Mouse (Mus musculus) erythroblast, embryonic 14.5 days (primary cell): ENCODE data around the gene Arfgef3. TPM values are rescaled to one million over a fixed set of nuclear protein-coding genes. Genes with fewer than 3 reads are reported as not detected.

ENCODE experiments used
- H3K27me3 ChIP-seq: 2 replicates; pipeline ENCODE4 v1.6.1; 2012; ENCODE audit warnings: inconsistent platforms; ENCODE audit not compliant: control insufficient read depth
- H3K36me3 ChIP-seq: 2 replicates; pipeline ENCODE4 v1.6.1; 2012; ENCODE audit warnings: mild to moderate bottlenecking, inconsistent platforms; ENCODE audit not compliant: control insufficient read depth
- H3K4me1 ChIP-seq: 2 replicates; pipeline ENCODE4 v1.6.1; 2012; ENCODE audit warnings: inconsistent platforms; ENCODE audit not compliant: control insufficient read depth
- H3K4me3 ChIP-seq: replicated peaks from 2 replicates; pipeline ENCODE3; 2012; ENCODE audit warnings: moderate library complexity, mild to moderate bottlenecking, inconsistent platforms
- H3K9me3 ChIP-seq: 2 replicates; pipeline ENCODE4 v1.6.1; 2012; ENCODE audit warnings: low read length, inconsistent platforms, mixed read lengths; ENCODE audit not compliant: control insufficient read depth
- GATA1 ChIP-seq: IDR thresholded peaks from 2 replicates; pipeline ENCODE4 v1.6.1; 2012; ENCODE audit warnings: low read length, inconsistent platforms, mixed read lengths
- TAL1 ChIP-seq: IDR thresholded peaks from 3 replicates; pipeline ENCODE4 v1.6.1; 2012; ENCODE audit warnings: low read length, inconsistent platforms, mixed read lengths
- polyA plus RNA-seq: library from polyadenylated mRNA; stranded (reverse); fragments of >175 nt; gene quantifications from 2 replicates; pipeline ENCODE4 v1.2.3, GENCODE M21; 2012

Gene Arfgef3
- polyA plus RNA-seq, 1 experiment: under 0.01 TPM

GRCm38 (mm10) chr10:18699151-18699550 is 44.6 kb downstream of the Arfgef3 start:
- TF ChIP-seq TAL1 (no peak), GATA1 (no peak)
- Histone ChIP-seq H3K4me1 (no peaks in the 10 kb centered on the region), H3K27me3 (no peaks in the 10 kb centered on the region), H3K9me3 (no peaks in the 10 kb centered on the region), H3K4me3 (no peak overlapping the region), H3K36me3 (no peaks in the 10 kb centered on the region)

- TF ChIP-seq TAL1 (no peak), GATA1 (no peak)
Measured at GRCm38 (mm10) chr10:18696461-18696860, 47.3 kb downstream of the Arfgef3 start.

GRCm38 (mm10) chr10:18688234-18688633 is 55.5 kb downstream of the Arfgef3 start:
- no peaks in the 10 kb centered on the region for H3K4me1 ChIP-seq
- no peaks in the 10 kb centered on the region for H3K9me3 ChIP-seq
- no peaks in the 10 kb centered on the region for H3K36me3 ChIP-seq
- no peak overlapping the region for H3K4me3 ChIP-seq
- no peaks in the 10 kb centered on the region for H3K27me3 ChIP-seq
- TF ChIP-seq GATA1 (no peak), TAL1 (no peak)

More at GRCm38 (mm10) chr10:18696461-18696860, 47.3 kb downstream of the Arfgef3 start:
- Histone ChIP-seq H3K27me3 (no peaks in the 10 kb centered on the region), H3K9me3 (no peaks in the 10 kb centered on the region), H3K4me1 (no peaks in the 10 kb centered on the region), H3K4me3 (no peak overlapping the region), H3K36me3 (no peaks in the 10 kb centered on the region)

- Histone ChIP-seq H3K4me1 (no peaks in the 10 kb centered on the region), H3K27me3 (no peaks in the 10 kb centered on the region), H3K4me3 (no peak overlapping the region), H3K36me3 (no peaks in the 10 kb centered on the region), H3K9me3 (no peaks in the 10 kb centered on the region)
- TF ChIP-seq GATA1 (no peak), TAL1 (no peak)
Measured at GRCm38 (mm10) chr10:18681385-18681954, 62.3 kb downstream of the Arfgef3 start.

GRCm38 (mm10) chr10:18680661-18681384 is 62.9 kb downstream of the Arfgef3 start:
- H3K9me3 ChIP-seq: no peaks in the 10 kb centered on the region
- no peaks in the 10 kb centered on the region for H3K27me3 ChIP-seq
- no peaks in the 10 kb centered on the region for H3K4me1 ChIP-seq
- H3K4me3 ChIP-seq: no peak overlapping the region
- no peaks in the 10 kb centered on the region for H3K36me3 ChIP-seq
- TF ChIP-seq TAL1 (no peak), GATA1 (no peak)

- Histone ChIP-seq H3K36me3 (no peaks in the 10 kb centered on the region), H3K4me3 (no peak overlapping the region), H3K4me1 (no peaks in the 10 kb centered on the region), H3K9me3 (peaks cover 7% of the 10 kb centered on the region), H3K27me3 (no peaks in the 10 kb centered on the region)
- TF ChIP-seq TAL1: no peak
- no peak for TF ChIP-seq GATA1
Measured at GRCm38 (mm10) chr10:18678836-18679235, 64.9 kb downstream of the Arfgef3 start.

GRCm38 (mm10) chr10:18664794-18665193 is 79.0 kb downstream of the Arfgef3 start:
- Histone ChIP-seq H3K4me1 (no peaks in the 10 kb centered on the region), H3K9me3 (peaks cover 6% of the 10 kb centered on the region), H3K4me3 (no peak overlapping the region), H3K27me3 (no peaks in the 10 kb centered on the region), H3K36me3 (no peaks in the 10 kb centered on the region)
- TF ChIP-seq GATA1 (no peak), TAL1 (no peak)

- TF ChIP-seq TAL1 (no peak), GATA1 (no peak)
- no peaks in the 10 kb centered on the region for H3K27me3 ChIP-seq
- H3K36me3 ChIP-seq: no peaks in the 10 kb centered on the region
- H3K4me1 ChIP-seq: no peaks in the 10 kb centered on the region
- H3K4me3 ChIP-seq: no peak overlapping the region
- peaks cover 5% of the 10 kb centered on the region for H3K9me3 ChIP-seq
Measured at GRCm38 (mm10) chr10:18664016-18664415, 79.7 kb downstream of the Arfgef3 start.

GRCm38 (mm10) chr10:18661606-18662220 is 82.0 kb downstream of the Arfgef3 start:
- H3K27me3 ChIP-seq: no peaks in the 10 kb centered on the region
- no peaks in the 10 kb centered on the region for H3K4me1 ChIP-seq
- TF ChIP-seq GATA1 (no peak), TAL1 (no peak)
- no peaks in the 10 kb centered on the region for H3K36me3 ChIP-seq
- no peak overlapping the region for H3K4me3 ChIP-seq
- H3K9me3 ChIP-seq: peaks cover 5% of the 10 kb centered on the region
